Mouse (Mus musculus) brain, embryonic 14.5 days (tissue): ENCODE data around the gene Fstl4.

Source experiments
- CTCF ChIP-seq: fragments of 200-500 bp; IDR thresholded peaks from 2 replicates; pipeline ENCODE4 v1.5.1; 2012; ENCODE audit warnings: inconsistent platforms, mild to moderate bottlenecking, moderate library complexity, borderline replicate concordance; ENCODE audit not compliant: insufficient read depth, insufficient read length; ENCODE audit errors: extremely low read depth
- POLR2A ChIP-seq: fragments of 200-500 bp; IDR thresholded peaks from 2 replicates; pipeline ENCODE4 v1.6.1; 2012; ENCODE audit warnings: mild to moderate bottlenecking, inconsistent platforms, borderline replicate concordance; ENCODE audit not compliant: poor library complexity, insufficient read depth, insufficient read length, severe bottlenecking; ENCODE audit errors: extremely low read depth

- TF ChIP-seq POLR2A (no peak), CTCF (no peak)
These were observed 467.4 kb downstream of the Fstl4 start for GRCm38 (mm10) chr11:53231836-53232235.
